ENCODE assay signal across 8 mouse cellular contexts in genomic region chr11:106486042-106486865, GRCm38 (mm10). TPM values are rescaled to one million over a fixed set of nuclear protein-coding genes. Genes with fewer than 3 reads are reported as not detected.
DNase-seq lines count a peak whose midpoint lies in the region; TF ChIP-seq lines count a peak whose summit lies in the region.

No protein-coding gene starts in this region.

- peaks cover 23% of the 10 kb centered on the region for H3K79me2 ChIP-seq in liver, adult 2 months (ENCODE audit: control insufficient read depth, insufficient read depth, low read length)

- H3K27ac ChIP-seq in testis, adult 2 months (ENCODE audit: control insufficient read depth, insufficient read depth, low read depth, low read length), result 0 out of 2 replicates have a peak overlapping the region, but pooled peaks have one; percentile 13
- peak overlapping the region; percentile 83 for H3K27ac ChIP-seq in liver, adult 2 months (replicated peaks; ENCODE audit: insufficient read depth, low read depth, low read length)

- 5% methylated on average over 16 of the region's 16 CpGs for WGBS in liver, adult 2 months

- no peak overlapping the region; the same call in 1 of the 2 replicates for H3K4me3 ChIP-seq in testis, adult 2 months (ENCODE audit: control insufficient read depth, low read depth, low read length)
- peak overlapping the region; percentile 93 for H3K4me3 ChIP-seq in liver, adult 2 months (ENCODE audit: insufficient read depth, low read depth, low read length)

- peaks cover 6% of the 10 kb centered on the region for H3K4me1 ChIP-seq in testis, adult 2 months (ENCODE audit: control insufficient read depth, insufficient read depth, low read length)
- H3K4me1 ChIP-seq in liver, adult 2 months (ENCODE audit: control insufficient read depth, insufficient read depth, low read length), result peaks cover 37% of the 10 kb centered on the region

- H3K9ac ChIP-seq in liver, adult 2 months (ENCODE audit: low read depth, low read length), result peak overlapping the region; percentile 75

- DNase-seq in adrenal gland, adult 2 months, result peak; percentile 54
- DNase-seq in adrenal gland, postnatal 4 days (ENCODE audit: low spot score in 2 of 2), result no peak
- DNase-seq in testis, postnatal 10 days (ENCODE audit: low spot score), result no peak
- peak; percentile 80 for DNase-seq in liver, adult 2 months (ENCODE audit: extremely low read depth, low read depth, low spot score)
- no peak for DNase-seq in right cerebral cortex, postnatal 10 days (ENCODE audit: low spot score in 2 of 2)
- DNase-seq in thymus, postnatal 10 days (ENCODE audit: low spot score in 2 of 2), result no peak
- DNase-seq in gastrocnemius, postnatal 10 days, result no peak

- TF ChIP-seq POLR2A in testis, adult 2 months (IDR thresholded peaks at IDR 0.05; ENCODE audit: control insufficient read depth, low read depth, low read length), result no peak
- TF ChIP-seq POLR2A in liver, adult 2 months (IDR thresholded peaks at IDR 0.05; ENCODE audit: extremely low read depth, insufficient read depth, low read length), result no peak

- no peaks in the 10 kb centered on the region for H3K36me3 ChIP-seq in testis, adult 2 months (ENCODE audit: control insufficient read depth, insufficient read depth, low read length)
- no peaks in the 10 kb centered on the region for H3K36me3 ChIP-seq in liver, adult 2 months (ENCODE audit: control insufficient read depth, insufficient read depth, low read length)

- no peaks in the 10 kb centered on the region for H3K27me3 ChIP-seq in testis, adult 2 months (ENCODE audit: control insufficient read depth, insufficient read depth, low read length)
- no peaks in the 10 kb centered on the region for H3K27me3 ChIP-seq in liver, adult 2 months (ENCODE audit: control insufficient read depth, insufficient read depth, low read length)

- TF ChIP-seq CTCF in testis, adult 2 months (IDR thresholded peaks at IDR 0.05; ENCODE audit: control insufficient read depth, insufficient read depth, insufficient replicate concordance, low read depth, low read length), result no peak
- TF ChIP-seq CTCF in liver, adult 2 months (IDR thresholded peaks at IDR 0.05; ENCODE audit: low read depth, low read length), result no peak

RNA-seq across cellular contexts. Expression of gene Ern1, which starts 1.4 kb away (rescaled TPM):
- total RNA-seq in adrenal gland, adult 2 months (2021), result 100 to 1,000 TPM in 1 of 2 experiments, 10 to 100 TPM in 1; 90.7 to 119 TPM
- polyA plus RNA-seq in adrenal gland, adult 2 months (2012; rRNA removed), result 608 and 700 TPM in 2 replicates
- total RNA-seq in adrenal gland, postnatal 4 days (2021), result 10 to 100 TPM; 72.5 to 83.6 TPM
- 6.6 and 7.3 TPM in 2 replicates for polyA plus RNA-seq in testis, adult 2 months (2012; rRNA removed)
- total RNA-seq in liver, adult 2 months (2014; rRNA removed), result 18.2 and 24.1 TPM in 2 replicates
- 36.3 and 52.8 TPM in 2 replicates for polyA plus RNA-seq in liver, adult 2 months (2012; rRNA removed)
- total RNA-seq in gastrocnemius, postnatal 10 days (2021), result 1 to 10 TPM; 5.0 to 7.5 TPM

Comparison
In these comparisons a context has a peak if more than half of its experiments do, and no peak if none do; other contexts are left out.
1. DNase-seq: peak in adrenal gland, adult 2 months (single experiment) and liver, adult 2 months (single experiment); none in adrenal gland, postnatal 4 days (0 of 2), testis, postnatal 10 days (single experiment), right cerebral cortex, postnatal 10 days (0 of 2), thymus, postnatal 10 days (0 of 2) and gastrocnemius, postnatal 10 days (single experiment).